Mouse (Mus musculus) liver, embryonic 13.5 days (tissue): Measurements from ENCODE around the gene Msln. TPM values are rescaled to one million over a fixed set of nuclear protein-coding genes. Genes with fewer than 3 reads are reported as not detected.
"Not testable (repeated sequence)": the region's sequence is repeated elsewhere in the genome, so short reads cannot be mapped to it uniquely, and the experiment has no call there.

ENCODE experiments used
- ATAC-seq: fragments of 200-750 bp; cut with Nextera tagmentation; 2 replicates; pipeline ENCODE4 v1.8.0; 2017; ENCODE audit warnings: low read depth, mild to moderate bottlenecking, moderate number of reproducible peaks, moderate library complexity
- DNase-seq: peaks from one replicate; pipeline ENCODE4 v3.0.0; 2022
- H3K27ac ChIP-seq: fragments of 300-500 bp; sonication (generic); 2 replicates; pipeline ENCODE4 v1.5.1; 2015; ENCODE audit warnings: moderate library complexity, mild to moderate bottlenecking, inconsistent platforms
- H3K27me3 ChIP-seq: fragments of 300-500 bp; sonication (generic); 2 replicates; pipeline ENCODE4 v1.6.1; 2015; ENCODE audit warnings: mild to moderate bottlenecking, inconsistent platforms
- H3K36me3 ChIP-seq: fragments of 300-500 bp; sonication (generic); 2 replicates; pipeline ENCODE4 v1.6.1; 2015; ENCODE audit warnings: mild to moderate bottlenecking, inconsistent platforms
- H3K4me1 ChIP-seq: fragments of 300-500 bp; sonication (generic); replicated peaks from 2 replicates; pipeline ENCODE4 v1.6.1; 2015; ENCODE audit warnings: inconsistent platforms
- H3K4me2 ChIP-seq: fragments of 300-500 bp; sonication (generic); 2 replicates; pipeline ENCODE4 v1.6.1; 2015; ENCODE audit warnings: inconsistent platforms, mild to moderate bottlenecking, moderate library complexity
- H3K4me3 ChIP-seq: fragments of 300-500 bp; sonication (generic); replicated peaks from 2 replicates; pipeline ENCODE4 v1.5.1; 2015; ENCODE audit warnings: mild to moderate bottlenecking, inconsistent platforms
- H3K9ac ChIP-seq: fragments of 300-500 bp; sonication (generic); 2 replicates; pipeline ENCODE4 v1.6.1; 2015; ENCODE audit warnings: mild to moderate bottlenecking, inconsistent platforms
- H3K9me3 ChIP-seq: fragments of 300-500 bp; sonication (generic); replicated peaks from 2 replicates; pipeline ENCODE4 v1.6.1; 2016; ENCODE audit warnings: inconsistent platforms
- WGBS: fragments of 180-500 bp; shearing (Covaris S2); methylation state at CpG from one replicate; pipeline ENCODE4 v1.1.7; 2015; ENCODE audit not compliant: insufficient replicate concordance; 5-methylcytosine and 5-hydroxymethylcytosine counted together
- polyA plus RNA-seq: library from polyadenylated mRNA; unstranded; fragments of >200 nt; fragmentation: Nextera tagmentation; extraction: Ambion mirVana; gene quantifications from 2 replicates; pipeline ENCODE4 v1.2.1, GENCODE M21; 2015

The Msln gene
- polyA plus RNA-seq, 1 experiment from 2014 or later: 0.81 TPM

- Histone ChIP-seq H3K9me3 (no peaks in the 10 kb centered on the region), H3K4me1 (no peaks in the 10 kb centered on the region), H3K27ac (no peak overlapping the region), H3K4me2 (no peak overlapping the region), H3K36me3 (no peaks in the 10 kb centered on the region), H3K27me3 (0 out of 2 replicates have a peak, but pooled peaks cover 1% of the 10 kb centered on the region), H3K4me3 (no peak overlapping the region), H3K9ac (no peak overlapping the region)
- WGBS: 50% methylated on average over 10 of the region's 10 CpGs
- DNase-seq (no peak), ATAC-seq (no peak)
Measured at GRCm38 (mm10) chr17:25744311-25744710, 9.9 kb downstream of the Msln start.

- no peaks in the 10 kb centered on the region for H3K9me3 ChIP-seq
- ATAC-seq: no peak
- H3K9ac ChIP-seq: no peak overlapping the region
- WGBS: 79% methylated on average over 9 of the region's 9 CpGs
- H3K4me3 ChIP-seq: no peak overlapping the region
- H3K4me2 ChIP-seq: no peak overlapping the region
- no peaks in the 10 kb centered on the region for H3K4me1 ChIP-seq
- no peaks in the 10 kb centered on the region for H3K27me3 ChIP-seq
- H3K36me3 ChIP-seq: no peaks in the 10 kb centered on the region
- H3K27ac ChIP-seq: no peak overlapping the region
- no peak for DNase-seq
Measured at GRCm38 (mm10) chr17:25743831-25744230, 10.3 kb downstream of the Msln start.

- H3K9ac ChIP-seq, DNase-seq, H3K9me3 ChIP-seq, H3K4me1 ChIP-seq, H3K27me3 ChIP-seq, H3K36me3 ChIP-seq, ATAC-seq, H3K27ac ChIP-seq, H3K4me2 ChIP-seq, H3K4me3 ChIP-seq: not testable (repeated sequence)
- WGBS: 54% methylated on average over 12 of the region's 12 CpGs
Measured at GRCm38 (mm10) chr17:25741471-25741870, 12.7 kb downstream of the Msln start.

GRCm38 (mm10) chr17:25738861-25739260, 15.3 kb downstream of the Msln start:
- Histone ChIP-seq H3K4me3 (no peak overlapping the region), H3K9me3 (no peaks in the 10 kb centered on the region), H3K4me1 (no peaks in the 10 kb centered on the region), H3K36me3 (no peaks in the 10 kb centered on the region), H3K4me2 (no peak overlapping the region), H3K9ac (no peak overlapping the region), H3K27me3 (0 out of 2 replicates have a peak, but pooled peaks cover 3% of the 10 kb centered on the region), H3K27ac (no peak overlapping the region)
- 58% methylated on average over 7 of the region's 7 CpGs for WGBS
- DNase-seq (no peak), ATAC-seq (no peak)

GRCm38 (mm10) chr17:25735745-25736144, 18.4 kb downstream of the Msln start, which contains the start of gene Mslnl:
TSS of gene Mslnl (plus strand) at chr17:25736042.
- Histone ChIP-seq H3K9ac (no peak within 1 kb of the TSS), H3K4me2 (no peak within 1 kb of the TSS), H3K4me3 (no peak within 1 kb of the TSS), H3K9me3 (no peaks in the 10 kb centered on the region), H3K27ac (no peak within 1 kb of the TSS), H3K4me1 (0 out of 2 replicates have a peak, but pooled peaks cover 5% of the 10 kb centered on the region), H3K36me3 (no peaks in the 10 kb centered on the region; the same call in 1 of the 2 replicates), H3K27me3 (0 out of 2 replicates have a peak, but pooled peaks cover 3% of the 10 kb centered on the region)
- DNase-seq: no peak
- ATAC-seq: no peak
- 66% methylated on average over 3 of the region's 3 CpGs for WGBS

GRCm38 (mm10) chr17:25735246-25735645, 18.9 kb downstream of the Msln start:
- no peak overlapping the region for H3K27ac ChIP-seq
- no peak for ATAC-seq
- 0 out of 2 replicates have a peak, but pooled peaks cover 3% of the 10 kb centered on the region for H3K27me3 ChIP-seq
- no peak overlapping the region for H3K9ac ChIP-seq
- 0 out of 2 replicates have a peak, but pooled peaks cover 5% of the 10 kb centered on the region for H3K4me1 ChIP-seq
- no peak overlapping the region for H3K4me3 ChIP-seq
- no peak for DNase-seq
- WGBS: 67% methylated on average over 5 of the region's 5 CpGs
- H3K36me3 ChIP-seq: no peaks in the 10 kb centered on the region; the same call in 1 of the 2 replicates
- H3K9me3 ChIP-seq: no peaks in the 10 kb centered on the region
- H3K4me2 ChIP-seq: no peak overlapping the region

- ATAC-seq: no peak
- H3K9ac ChIP-seq: no peak overlapping the region
- H3K4me2 ChIP-seq: no peak overlapping the region
- 0 out of 2 replicates have a peak, but pooled peaks cover 3% of the 10 kb centered on the region for H3K27me3 ChIP-seq
- H3K36me3 ChIP-seq: peaks cover 6% of the 10 kb centered on the region; the same call in 1 of the 2 replicates
- H3K4me3 ChIP-seq: no peak overlapping the region
- no peaks in the 10 kb centered on the region for H3K9me3 ChIP-seq
- no peak overlapping the region for H3K27ac ChIP-seq
- no peak for DNase-seq
- 21% methylated on average over 2 of the region's 2 CpGs for WGBS
- H3K4me1 ChIP-seq: peaks cover 16% of the 10 kb centered on the region
Measured at GRCm38 (mm10) chr17:25732082-25732481, 22.1 kb downstream of the Msln start.

- peak overlapping the region; percentile 11; the same call in 1 of the 2 replicates for H3K27ac ChIP-seq
- no peaks in the 10 kb centered on the region for H3K27me3 ChIP-seq
- peaks cover 30% of the 10 kb centered on the region for H3K36me3 ChIP-seq
- no peak for ATAC-seq
- peak overlapping the region; percentile 74 for H3K4me2 ChIP-seq
- H3K9ac ChIP-seq: peak overlapping the region; percentile 74
- peak overlapping the region; percentile 79 for H3K4me3 ChIP-seq
- DNase-seq: no peak
- no peaks in the 10 kb centered on the region for H3K9me3 ChIP-seq
- WGBS: 16% methylated on average over 4 of the region's 4 CpGs
- peaks cover 43% of the 10 kb centered on the region for H3K4me1 ChIP-seq
Measured at GRCm38 (mm10) chr17:25728009-25728270, 26.2 kb downstream of the Msln start.

GRCm38 (mm10) chr17:25727265-25728008, 26.7 kb downstream of the Msln start, which contains the start of the genes Chtf18 and Rpusd1:
TSS of gene Chtf18 (minus strand) at chr17:25727419.
TSS of gene Rpusd1 (plus strand) at chr17:25727670.
- Histone ChIP-seq H3K36me3 (peaks cover 35% of the 10 kb centered on the region), H3K9ac (peak within 1 kb of the TSS; percentile 86), H3K27me3 (no peaks in the 10 kb centered on the region), H3K27ac (peak within 1 kb of the TSS; percentile 43; the same call in 1 of the 2 replicates), H3K4me1 (peaks cover 44% of the 10 kb centered on the region), H3K4me2 (peak within 1 kb of the TSS; percentile 92), H3K4me3 (peak within 1 kb of the TSS; percentile 79), H3K9me3 (no peaks in the 10 kb centered on the region)
- WGBS: 2% methylated on average over 37 of the region's 37 CpGs
- ATAC-seq (peak; percentile 97), DNase-seq (peak; percentile 100)

GRCm38 (mm10) chr17:25725264-25725663, 28.9 kb downstream of the Msln start:
- Histone ChIP-seq H3K4me2 (peak overlapping the region; percentile 92; the same call in 1 of the 2 replicates), H3K4me3 (peak overlapping the region; percentile 79), H3K27me3 (no peaks in the 10 kb centered on the region), H3K4me1 (peaks cover 42% of the 10 kb centered on the region), H3K9me3 (no peaks in the 10 kb centered on the region), H3K36me3 (peaks cover 57% of the 10 kb centered on the region), H3K9ac (0 out of 2 replicates have a peak overlapping the region, but pooled peaks have one; percentile 8), H3K27ac (no peak overlapping the region)
- WGBS: 79% methylated on average over 6 of the region's 6 CpGs
- no peak for DNase-seq
- no peak for ATAC-seq

GRCm38 (mm10) chr17:25723919-25724318, 30.3 kb downstream of the Msln start:
- H3K4me3 ChIP-seq: no peak overlapping the region
- H3K27ac ChIP-seq: no peak overlapping the region
- 77% methylated on average over 7 of the region's 7 CpGs for WGBS
- peaks cover 42% of the 10 kb centered on the region for H3K4me1 ChIP-seq
- H3K36me3 ChIP-seq: peaks cover 64% of the 10 kb centered on the region
- H3K4me2 ChIP-seq: no peak overlapping the region
- H3K9ac ChIP-seq: no peak overlapping the region
- no peaks in the 10 kb centered on the region for H3K27me3 ChIP-seq
- no peak for DNase-seq
- no peaks in the 10 kb centered on the region for H3K9me3 ChIP-seq
- no peak for ATAC-seq
